Mouse (Mus musculus) megakaryocyte, embryonic 14.5 days (primary cell): ENCODE results near the gene Ddx41. TPM values are rescaled to one million over a fixed set of nuclear protein-coding genes. Genes with fewer than 3 reads are reported as not detected.
A peak's percentile ranks its signal among the peaks of the same experiment; 100 is the strongest.

Experiments used
- H3K27me3 ChIP-seq: replicated peaks from 2 replicates; pipeline ENCODE3; 2012; ENCODE audit warnings: inconsistent platforms
- H3K36me3 ChIP-seq: replicated peaks from 2 replicates; pipeline ENCODE3; 2012; ENCODE audit warnings: low read length, inconsistent platforms, mixed read lengths
- H3K4me1 ChIP-seq: 2 replicates; pipeline ENCODE4 v1.6.1; 2012; ENCODE audit warnings: inconsistent platforms
- H3K4me3 ChIP-seq: replicated peaks from 2 replicates; pipeline ENCODE3; 2012; ENCODE audit warnings: moderate library complexity, mild to moderate bottlenecking, inconsistent platforms
- H3K9me3 ChIP-seq: 2 replicates; pipeline ENCODE4 v1.6.1; 2012; ENCODE audit warnings: inconsistent platforms
- FLI1 ChIP-seq: IDR thresholded peaks from 2 replicates; pipeline ENCODE4 v1.6.1; 2012; ENCODE audit warnings: low read length, inconsistent platforms, mixed read lengths
- GATA1 ChIP-seq: IDR thresholded peaks from 3 replicates; pipeline ENCODE4 v1.6.1; 2012; ENCODE audit warnings: mixed read lengths, low read length, inconsistent platforms, borderline replicate concordance
- polyA plus RNA-seq: library from polyadenylated mRNA; stranded (reverse); fragments of >175 nt; gene quantifications from 2 replicates; pipeline ENCODE4 v1.2.3, GENCODE M21; 2012; ENCODE audit warnings: low replicate concordance; ENCODE audit not compliant: insufficient read depth

Gene Ddx41
- polyA plus RNA-seq, 1 experiment = 49.7 TPM

- Histone ChIP-seq H3K36me3 (peaks cover 100% of the 10 kb centered on the region), H3K27me3 (no peaks in the 10 kb centered on the region), H3K9me3 (no peaks in the 10 kb centered on the region), H3K4me3 (peak overlapping the region; percentile 29), H3K4me1 (peaks cover 18% of the 10 kb centered on the region)
- no peak for TF ChIP-seq GATA1
- TF ChIP-seq FLI1 = no peak
Measured at GRCm38 (mm10) chr13:55544792-55545191, 8.3 kb upstream of the Ddx41 start.

GRCm38 (mm10) chr13:55543447-55543846 is 7.0 kb upstream of the Ddx41 start:
- TF ChIP-seq FLI1 (no peak), GATA1 (no peak)
- Histone ChIP-seq H3K9me3 (no peaks in the 10 kb centered on the region), H3K36me3 (peaks cover 100% of the 10 kb centered on the region), H3K4me3 (no peak overlapping the region), H3K27me3 (no peaks in the 10 kb centered on the region), H3K4me1 (peaks cover 22% of the 10 kb centered on the region)

- Histone ChIP-seq H3K27me3 (no peaks in the 10 kb centered on the region), H3K36me3 (peaks cover 100% of the 10 kb centered on the region), H3K4me3 (no peak overlapping the region), H3K9me3 (no peaks in the 10 kb centered on the region), H3K4me1 (peaks cover 22% of the 10 kb centered on the region)
- TF ChIP-seq FLI1 = no peak
- no peak for TF ChIP-seq GATA1
Measured at GRCm38 (mm10) chr13:55542891-55543290, 6.4 kb upstream of the Ddx41 start.

- TF ChIP-seq FLI1 (no peak), GATA1 (no peak)
- Histone ChIP-seq H3K4me1 (peaks cover 31% of the 10 kb centered on the region), H3K27me3 (no peaks in the 10 kb centered on the region), H3K36me3 (peaks cover 87% of the 10 kb centered on the region), H3K9me3 (no peaks in the 10 kb centered on the region), H3K4me3 (no peak overlapping the region)
Measured at GRCm38 (mm10) chr13:55540933-55541332, 4.5 kb upstream of the Ddx41 start.

GRCm38 (mm10) chr13:55535796-55536193 is 663 bp downstream of the Ddx41 start:
- peaks cover 46% of the 10 kb centered on the region for H3K4me1 ChIP-seq
- TF ChIP-seq GATA1 = no peak
- TF ChIP-seq FLI1 = no peak
- peaks cover 83% of the 10 kb centered on the region for H3K36me3 ChIP-seq
- no peaks in the 10 kb centered on the region for H3K27me3 ChIP-seq
- H3K4me3 ChIP-seq = peak overlapping the region; percentile 98
- H3K9me3 ChIP-seq = no peaks in the 10 kb centered on the region

- H3K4me3 ChIP-seq = peak overlapping the region; percentile 98
- no peaks in the 10 kb centered on the region for H3K9me3 ChIP-seq
- TF ChIP-seq GATA1 = no peak
- no peak for TF ChIP-seq FLI1
- H3K36me3 ChIP-seq = peaks cover 83% of the 10 kb centered on the region
- H3K4me1 ChIP-seq = peaks cover 52% of the 10 kb centered on the region
- H3K27me3 ChIP-seq = no peaks in the 10 kb centered on the region
Measured at GRCm38 (mm10) chr13:55535191-55535590, 1.3 kb downstream of the Ddx41 start.

- Histone ChIP-seq H3K4me1 (peaks cover 84% of the 10 kb centered on the region), H3K4me3 (peak within 1 kb of the TSS; percentile 86), H3K36me3 (peaks cover 75% of the 10 kb centered on the region), H3K9me3 (no peaks in the 10 kb centered on the region), H3K27me3 (no peaks in the 10 kb centered on the region)
- TF ChIP-seq GATA1 (no peak), FLI1 (no peak)
Measured at GRCm38 (mm10) chr13:55529198-55529915, 7.1 kb downstream of the Ddx41 start, which contains the start of gene Dok3. Gene Dok3 (minus strand): TSS chr13:55529296.

- peak overlapping the region; percentile 86 for H3K4me3 ChIP-seq
- H3K4me1 ChIP-seq = peaks cover 83% of the 10 kb centered on the region
- H3K9me3 ChIP-seq = no peaks in the 10 kb centered on the region
- TF ChIP-seq GATA1 (no peak; the same call in 2 of the 3 replicates), FLI1 (no peak)
- peaks cover 75% of the 10 kb centered on the region for H3K36me3 ChIP-seq
- H3K27me3 ChIP-seq = no peaks in the 10 kb centered on the region
Measured at GRCm38 (mm10) chr13:55527834-55528772, 8.4 kb downstream of the Ddx41 start.

GRCm38 (mm10) chr13:55527212-55527611 is 9.2 kb downstream of the Ddx41 start:
- Histone ChIP-seq H3K4me1 (peaks cover 88% of the 10 kb centered on the region), H3K27me3 (no peaks in the 10 kb centered on the region), H3K36me3 (peaks cover 73% of the 10 kb centered on the region), H3K9me3 (no peaks in the 10 kb centered on the region), H3K4me3 (peak overlapping the region; percentile 86)
- TF ChIP-seq GATA1 = no peak
- no peak for TF ChIP-seq FLI1
